Mouse (Mus musculus) right cerebral cortex, postnatal 4 days (tissue): ENCODE measurements around the gene Vcp.

Experiments
- DNase-seq: peaks from one replicate; pipeline ENCODE4 v3.0.0-alpha.2; 2022

Vcp gene

DNA sequence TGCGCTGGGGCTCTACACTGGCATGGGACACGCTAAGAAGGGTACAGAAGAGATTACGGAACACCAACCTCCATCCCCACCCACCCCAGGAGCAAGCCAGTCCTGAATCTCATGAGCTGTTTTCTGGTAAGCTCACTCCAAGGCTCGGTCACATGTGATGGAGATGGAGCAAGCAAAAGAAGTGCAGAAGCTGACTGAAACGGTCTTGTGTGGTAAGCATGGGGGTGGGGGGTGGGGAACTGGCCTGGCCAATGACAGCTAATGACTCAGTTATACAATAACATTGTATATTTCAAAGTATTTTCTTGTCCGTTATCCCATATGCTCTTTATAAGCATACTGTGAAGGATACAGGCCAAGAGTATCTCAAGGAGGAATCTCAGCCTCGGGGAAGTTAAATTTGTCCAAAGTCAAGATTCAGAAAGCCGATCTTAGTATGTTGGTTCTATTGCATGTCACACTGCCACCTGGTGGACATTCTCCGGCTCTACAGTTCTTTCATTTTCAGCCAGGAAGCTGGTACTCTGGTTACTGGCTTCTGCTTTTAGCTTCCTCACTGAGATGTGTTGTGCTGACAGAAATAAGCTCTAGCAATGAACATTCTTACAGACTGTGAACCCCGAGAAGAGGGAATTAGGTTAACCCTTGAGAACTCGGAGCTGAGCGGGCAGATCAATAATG is 35.1 kb downstream of the Vcp start:
- DNase-seq: peak; percentile 39

DNA sequence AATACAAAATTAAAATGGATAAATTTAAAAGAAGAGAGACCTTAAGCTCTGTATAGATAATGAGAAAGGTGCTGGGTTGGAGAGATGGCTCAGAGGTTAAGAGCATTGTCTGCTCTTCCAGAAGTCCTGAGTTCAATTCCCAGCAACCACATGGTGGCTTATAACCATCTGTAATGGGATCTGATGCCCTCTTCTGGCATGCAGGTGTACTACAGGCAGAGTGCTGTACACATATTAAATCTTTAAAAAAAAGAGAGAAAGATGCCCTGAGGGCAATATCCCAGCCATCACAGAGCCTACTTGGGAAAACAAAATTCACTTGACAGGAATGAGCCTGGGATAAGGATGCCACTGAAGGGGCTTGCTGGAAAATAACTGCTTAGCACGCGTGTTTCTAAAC is 36.8 kb downstream of the Vcp start:
- no peak for DNase-seq

- peak; percentile 65 for DNase-seq
Measured at GRCm38 (mm10) chr4:42961592-42961991, 38.7 kb downstream of the Vcp start.

- DNase-seq: no peak
Measured at GRCm38 (mm10) chr4:42959382-42959781, 40.9 kb downstream of the Vcp start.

DNA sequence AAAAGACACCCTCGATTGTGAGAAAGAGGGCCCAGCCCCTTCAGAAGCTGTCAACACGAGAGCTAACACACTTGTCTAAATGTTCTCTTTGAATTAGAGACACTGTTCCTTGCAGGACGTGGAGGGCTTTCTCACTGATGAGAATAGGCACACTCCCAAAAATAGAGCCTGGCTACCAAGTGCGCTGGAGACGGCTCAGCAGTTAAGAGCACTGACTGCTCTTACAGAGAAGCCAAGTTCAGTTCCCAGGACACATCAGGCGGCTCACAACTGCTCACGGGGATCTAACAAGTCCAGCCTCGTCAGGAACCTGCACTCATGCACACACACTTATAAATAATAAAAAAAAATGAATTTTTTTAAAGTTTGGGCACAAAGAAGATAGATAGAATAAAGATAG is 41.4 kb downstream of the Vcp start:
- DNase-seq: no peak

DNA sequence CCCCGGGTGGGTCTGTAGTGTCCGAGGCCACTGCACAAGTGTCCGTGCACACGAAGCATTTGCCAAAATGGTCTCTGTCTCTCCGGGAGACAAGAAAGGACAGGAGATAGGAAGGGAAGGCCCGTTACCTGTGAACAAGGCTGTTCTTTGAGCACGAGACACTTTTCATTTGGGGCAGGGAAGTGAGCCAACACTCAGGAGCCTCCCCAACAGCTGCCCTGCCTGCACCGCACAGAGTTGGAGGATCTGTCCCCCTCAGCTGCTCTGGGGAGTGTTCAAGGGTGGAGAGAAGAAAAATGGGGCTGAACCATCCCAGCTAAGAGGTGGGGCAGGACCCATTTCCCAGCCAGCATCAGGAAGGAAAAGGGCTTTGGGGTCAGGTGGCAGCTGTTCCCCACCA is 42.3 kb downstream of the Vcp start:
- no peak for DNase-seq

GRCm38 (mm10) chr4:42957306-42957705 is 43.0 kb downstream of the Vcp start:
- no peak for DNase-seq

GRCm38 (mm10) chr4:42956581-42956980 is 43.7 kb downstream of the Vcp start:
- DNase-seq: no peak

DNA sequence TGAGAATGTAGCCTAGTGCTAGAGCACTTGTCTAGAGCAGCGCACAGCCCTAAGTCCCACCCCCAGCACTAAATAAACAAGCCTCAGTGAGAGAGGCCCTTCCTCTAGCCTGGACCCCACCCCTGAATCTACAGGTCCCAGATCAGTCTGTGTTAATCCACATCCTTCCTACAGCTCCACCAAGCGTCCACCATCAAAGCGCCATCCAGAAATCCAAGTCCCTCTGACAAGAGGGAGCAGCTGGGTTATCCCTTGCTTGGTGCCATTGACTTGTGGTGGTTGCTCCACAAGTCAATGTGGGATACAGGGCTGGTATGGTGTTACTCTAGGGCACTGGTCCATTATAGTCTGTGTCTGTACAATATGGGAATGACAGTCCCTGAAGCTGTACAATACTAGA is 45.1 kb downstream of the Vcp start:
- no peak for DNase-seq

DNA sequence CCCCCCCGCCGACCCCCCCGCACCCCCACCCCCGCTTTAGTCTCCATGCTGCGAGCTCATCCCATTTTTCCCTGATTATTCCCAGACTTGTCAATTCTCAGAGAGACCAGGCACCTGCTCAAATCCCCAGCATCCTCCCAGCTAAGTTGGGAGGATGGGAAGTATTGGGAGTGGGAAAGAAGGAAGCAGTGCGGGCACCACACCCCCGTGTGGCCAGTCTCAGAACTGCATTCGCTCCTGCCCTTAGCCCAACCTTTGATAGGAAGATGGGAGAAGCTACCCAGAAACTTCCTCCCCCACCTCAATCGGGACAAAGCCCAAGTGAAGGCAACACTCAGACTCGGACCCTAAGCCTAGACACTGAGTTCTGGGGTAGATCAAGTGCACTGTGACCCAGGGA is 46.0 kb downstream of the Vcp start:
- DNase-seq: peak; percentile 88

- no peak for DNase-seq
Measured at GRCm38 (mm10) chr4:42953435-42954094, 46.7 kb downstream of the Vcp start.

- no peak for DNase-seq
Measured at GRCm38 (mm10) chr4:42952563-42952962, 47.7 kb downstream of the Vcp start.

DNA sequence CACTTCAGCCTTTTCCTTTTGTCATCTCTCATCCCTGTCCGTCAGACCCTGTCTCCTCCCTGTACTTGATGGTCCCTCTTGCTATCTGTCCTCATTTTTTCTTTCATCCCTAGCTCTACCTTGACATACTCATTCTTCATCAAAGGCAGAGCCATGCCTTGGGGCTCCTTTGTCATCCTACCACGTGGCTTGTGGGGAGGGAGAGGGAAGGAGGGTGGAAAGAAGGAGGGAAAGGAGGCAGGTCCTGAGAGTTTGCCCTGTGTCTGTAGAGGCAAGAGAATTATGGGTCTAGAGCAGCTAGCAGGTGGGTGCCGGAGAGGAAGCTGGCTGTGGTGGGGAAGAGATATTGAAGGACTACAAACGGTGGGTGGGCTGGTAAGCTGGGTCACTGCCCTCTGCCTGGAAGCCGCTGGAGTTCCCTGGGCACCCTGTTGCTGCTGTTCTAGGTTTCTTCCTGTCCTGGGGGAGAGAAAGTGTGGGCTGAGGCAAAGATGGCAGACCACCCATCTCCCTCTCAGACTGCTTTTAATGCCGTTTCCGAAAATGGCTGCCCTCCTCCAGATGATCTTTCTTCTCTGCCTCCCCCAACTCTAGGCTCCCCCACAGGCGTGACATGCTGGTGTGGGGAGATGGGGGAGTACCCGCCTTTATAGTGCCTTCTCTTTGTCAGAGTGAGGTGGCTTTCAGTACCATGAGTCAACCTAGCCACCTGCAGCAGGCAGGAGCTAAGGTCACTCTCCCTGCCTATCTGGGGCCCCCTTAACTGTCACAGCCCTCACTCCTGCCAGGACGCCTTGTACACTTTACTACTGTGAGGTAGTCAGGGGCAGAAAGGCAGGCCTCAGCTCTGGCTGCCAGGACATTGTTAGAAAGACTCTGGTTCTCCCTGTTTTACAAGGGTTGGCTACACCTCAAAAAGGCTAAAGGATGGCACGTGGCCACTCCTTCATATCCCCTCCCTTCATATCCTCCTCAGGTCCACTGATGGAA is 48.8 kb downstream of the Vcp start:
- no peak for DNase-seq

GRCm38 (mm10) chr4:42950065-42950558 is 50.2 kb downstream of the Vcp start:
- DNase-seq: peak; percentile 85

- DNase-seq: peak; percentile 95
Measured at GRCm38 (mm10) chr4:42949676-42950051, 50.6 kb downstream of the Vcp start, which contains the start of gene Dnajb5. TSS of gene Dnajb5 (plus strand) at chr4:42949814.

DNA sequence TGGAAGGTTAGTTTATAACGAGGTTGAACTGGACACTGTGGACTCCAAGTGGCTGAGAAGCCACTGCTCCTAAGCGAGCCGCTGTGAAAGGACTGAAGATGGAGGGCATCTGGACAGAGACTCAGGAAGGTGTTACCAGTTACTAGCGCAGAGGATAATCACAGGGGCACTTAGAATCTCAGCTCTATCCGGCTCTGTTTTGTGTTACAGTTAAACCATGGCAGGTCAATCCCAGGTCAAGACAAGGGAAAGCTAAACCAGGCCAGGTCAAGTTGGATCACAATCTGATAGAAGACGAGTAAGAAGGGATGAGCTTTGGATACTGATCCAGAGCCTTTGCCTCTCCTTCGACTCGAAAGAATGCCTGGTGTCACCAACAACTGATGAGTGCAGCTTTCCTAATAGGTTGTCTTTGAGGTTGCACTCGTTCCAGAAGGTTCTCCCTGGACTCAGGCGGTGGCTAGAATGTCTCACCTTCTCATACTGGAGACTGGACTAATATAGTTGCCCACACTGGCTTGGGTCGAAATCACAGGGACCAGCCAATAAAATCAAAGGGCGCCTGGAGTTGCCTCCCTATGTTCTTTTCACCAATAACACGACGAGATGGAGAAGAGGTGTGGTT is 51.1 kb downstream of the Vcp start:
- no peak for DNase-seq

GRCm38 (mm10) chr4:42948527-42948926 is 51.8 kb downstream of the Vcp start:
- DNase-seq: no peak

DNA sequence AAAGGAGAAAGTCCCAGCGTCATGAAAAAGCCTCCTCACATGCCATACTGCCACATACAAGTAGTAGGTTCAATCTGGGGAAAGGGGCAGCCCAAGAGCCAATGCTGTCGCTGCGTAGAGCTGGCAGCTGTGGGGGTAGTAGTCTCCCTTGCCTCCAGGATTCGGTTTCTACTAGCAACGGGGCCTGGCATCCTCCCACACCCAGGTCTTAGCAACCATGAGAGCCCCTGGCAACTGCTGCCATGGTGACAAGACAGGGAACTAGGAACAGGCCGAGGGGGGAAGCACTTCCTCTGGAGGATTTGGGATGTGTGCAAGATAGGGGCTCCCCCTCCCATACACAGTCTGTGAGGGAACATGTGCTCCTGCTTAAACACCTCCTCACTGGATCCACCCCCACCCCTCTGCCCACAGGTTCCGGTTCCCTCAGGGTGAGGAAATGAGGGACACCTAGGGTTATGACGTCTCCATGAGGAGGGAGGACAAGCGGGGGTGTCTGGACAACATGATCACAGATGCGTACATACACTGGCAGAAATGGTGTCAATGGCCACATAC is 53.5 kb downstream of the Vcp start:
- DNase-seq: peak; percentile 93

DNA sequence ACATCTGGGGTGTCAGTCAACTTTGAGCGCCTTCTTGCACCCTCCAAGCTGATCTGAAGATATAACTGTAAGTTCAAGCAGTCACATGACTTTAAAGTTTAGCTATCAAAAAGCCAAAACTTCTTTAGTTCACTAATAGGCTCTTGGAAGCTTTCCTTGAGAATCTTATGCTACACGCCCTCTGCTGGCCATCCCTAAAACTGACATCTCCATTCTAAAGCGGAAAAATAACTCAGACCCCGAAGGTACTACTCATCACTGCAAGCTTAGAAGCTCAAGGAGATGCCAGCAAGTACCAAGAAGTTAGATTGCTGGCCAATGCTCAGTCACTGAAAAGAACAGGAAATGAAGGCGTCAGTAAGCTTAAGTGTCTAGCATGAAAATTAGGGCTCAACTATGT is 54.4 kb downstream of the Vcp start:
- peak; percentile 84 for DNase-seq

DNA sequence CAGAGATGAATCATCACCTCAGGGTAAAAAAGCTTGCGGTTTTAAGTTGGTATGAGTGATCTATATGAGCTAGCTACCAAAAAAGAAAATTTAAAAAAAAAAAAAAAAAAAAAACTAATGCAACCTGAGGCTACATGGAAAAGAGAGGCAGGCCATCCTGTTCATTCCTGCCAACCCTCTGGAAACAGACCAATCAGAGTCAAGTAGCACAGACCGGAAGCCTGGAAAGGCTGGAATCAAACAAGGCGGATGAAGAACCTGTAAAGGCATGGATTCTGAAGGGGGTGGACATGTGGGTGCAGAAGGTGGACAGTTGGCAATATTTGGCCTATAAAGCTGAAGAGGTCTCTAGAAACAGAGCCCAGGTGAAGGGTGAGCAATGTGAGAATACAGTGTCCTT is 54.9 kb downstream of the Vcp start:
- no peak for DNase-seq

GRCm38 (mm10) chr4:42945043-42945442 is 55.3 kb downstream of the Vcp start:
- DNase-seq: no peak

DNA sequence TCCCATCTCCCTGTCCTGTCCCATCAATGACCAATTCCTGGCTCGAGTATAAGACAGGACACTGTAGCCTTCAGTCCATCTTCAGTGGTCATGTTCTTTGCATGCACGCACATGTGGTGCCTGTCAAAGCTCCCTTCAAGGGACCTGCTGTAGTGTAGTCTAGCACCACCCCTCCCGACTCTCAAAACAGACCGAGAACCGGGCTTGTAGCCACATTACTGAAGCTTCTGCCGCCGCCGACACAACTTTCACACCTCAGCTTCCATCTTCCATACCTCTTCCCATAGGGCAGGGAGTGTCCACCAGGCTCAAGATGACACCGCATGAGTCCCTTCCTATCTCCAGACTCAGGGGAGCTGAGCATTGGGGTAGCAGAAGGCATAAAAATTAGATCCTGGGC is 56.1 kb downstream of the Vcp start:
- DNase-seq: no peak

- no peak for DNase-seq
Measured at GRCm38 (mm10) chr4:42943341-42943740, 57.0 kb downstream of the Vcp start.
